Mouse (Mus musculus) megakaryocyte, embryonic 14.5 days (primary cell): ENCODE results near the gene Dtx3.

Experiments
- FLI1 ChIP-seq: IDR thresholded peaks from 2 replicates; pipeline ENCODE4 v1.6.1; 2012; ENCODE audit warnings: low read length, inconsistent platforms, mixed read lengths
- GATA1 ChIP-seq: IDR thresholded peaks from 3 replicates; pipeline ENCODE4 v1.6.1; 2012; ENCODE audit warnings: mixed read lengths, low read length, inconsistent platforms, borderline replicate concordance

- no peak for TF ChIP-seq GATA1
- TF ChIP-seq FLI1: no peak
Observed at GRCm38 (mm10) chr10:127154652-127155051, 40.9 kb downstream of the Dtx3 start.
